Mouse (Mus musculus): ENCODE measurements at regions not wholly inside any gene's neighbourhood (a gene's known extent, or its start where the extent isn't known, plus 50 kb on each side); places are given as distances from the start of the nearest gene placed in this dataset.

GRCm38 (mm10) chr3:40058719-40059420 is 472.2 kb upstream of the Intu start:
- DNase-seq (ENCODE audit: low read depth), result no peak

- DNase-seq (ENCODE audit: low read depth), result no peak
Measured at GRCm38 (mm10) chr3:40070137-40070667, 460.9 kb upstream of the Intu start.

GRCm38 (mm10) chr3:40076824-40077223 is 454.3 kb upstream of the Intu start:
- no peak for DNase-seq (ENCODE audit: low read depth)

GRCm38 (mm10) chr3:40085116-40085515 is 446.0 kb upstream of the Intu start:
- no peak for DNase-seq (ENCODE audit: low read depth)

- DNase-seq (ENCODE audit: low read depth), result no peak
Measured at GRCm38 (mm10) chr3:40091773-40092343, 439.2 kb upstream of the Intu start.

- DNase-seq (ENCODE audit: low read depth), result no peak
Measured at GRCm38 (mm10) chr3:40092765-40093368, 438.2 kb upstream of the Intu start.

- DNase-seq (ENCODE audit: low read depth), result no peak
Measured at GRCm38 (mm10) chr3:40094040-40094439, 437.0 kb upstream of the Intu start.

- no peak for DNase-seq (ENCODE audit: low read depth)
Measured at GRCm38 (mm10) chr3:40094701-40095100, 436.4 kb upstream of the Intu start.

- DNase-seq (ENCODE audit: low read depth), result no peak
Measured at GRCm38 (mm10) chr3:40102698-40103097, 428.4 kb upstream of the Intu start.

- no peak for DNase-seq (ENCODE audit: low read depth)
Measured at GRCm38 (mm10) chr3:40114811-40115210, 416.3 kb upstream of the Intu start.

GRCm38 (mm10) chr3:40118551-40118950 is 412.5 kb upstream of the Intu start:
- no peak for DNase-seq (ENCODE audit: low read depth)

- DNase-seq (ENCODE audit: low read depth), result no peak
Measured at GRCm38 (mm10) chr3:40119462-40119861, 411.6 kb upstream of the Intu start.

GRCm38 (mm10) chr3:40120298-40120875 is 410.7 kb upstream of the Intu start:
- DNase-seq (ENCODE audit: low read depth), result no peak

- DNase-seq (ENCODE audit: low read depth), result no peak
Measured at GRCm38 (mm10) chr3:40123558-40124236, 407.4 kb upstream of the Intu start.

GRCm38 (mm10) chr3:40126903-40127302 is 404.2 kb upstream of the Intu start:
- no peak for DNase-seq (ENCODE audit: low read depth)

GRCm38 (mm10) chr3:40130858-40131584 is 400.1 kb upstream of the Intu start:
- no peak for DNase-seq (ENCODE audit: low read depth)

- DNase-seq (ENCODE audit: low read depth), result no peak
Measured at GRCm38 (mm10) chr3:40138671-40139070, 392.4 kb upstream of the Intu start.

GRCm38 (mm10) chr3:40142229-40142628 is 388.9 kb upstream of the Intu start:
- DNase-seq (ENCODE audit: low read depth), result no peak

GRCm38 (mm10) chr3:40158631-40159030 is 372.5 kb upstream of the Intu start:
- DNase-seq (ENCODE audit: low read depth), result no peak

GRCm38 (mm10) chr3:40159591-40160145 is 371.4 kb upstream of the Intu start:
- no peak for DNase-seq (ENCODE audit: low read depth)

GRCm38 (mm10) chr3:40164181-40164580 is 366.9 kb upstream of the Intu start:
- no peak for DNase-seq (ENCODE audit: low read depth)

All from c-Kit-positive CD71-negative TER-119-negative erythroid progenitor cells, embryonic 14.5 days (primary cell).